Mouse (Mus musculus): ENCODE data around the gene Gm11011. TPM values are rescaled to one million over a fixed set of nuclear protein-coding genes. Genes with fewer than 3 reads are reported as not detected.
"Not testable (repeated sequence)": the region's sequence is repeated elsewhere in the genome, so short reads cannot be mapped to it uniquely, and the experiment has no call there.

The Gm11011 gene
- polyA plus RNA-seq (2011; ENCODE audit: insufficient read length, low read depth, missing spikeins) = not detected in 2 replicates

- not testable (repeated sequence) for H3K4me3 ChIP-seq (ENCODE audit: insufficient read depth, low read length); H3K4me1 ChIP-seq (ENCODE audit: control insufficient read depth, insufficient read depth, low read length); H3K27ac ChIP-seq (ENCODE audit: insufficient read depth, low read length)
These were observed at the start of gene Gm11011 for GRCm38 (mm10) chr2:169587645-169588044. Gm11011 (minus strand) TSS chr2:169587745.

GRCm38 (mm10) chr2:169636414-169636813, 48.9 kb upstream of the Gm11011 start:
- H3K27ac ChIP-seq (ENCODE audit: insufficient read depth, low read length) = no peak overlapping the region
- H3K4me3 ChIP-seq (ENCODE audit: insufficient read depth, low read length) = no peak overlapping the region
- no peaks in the 10 kb centered on the region for H3K4me1 ChIP-seq (ENCODE audit: control insufficient read depth, insufficient read depth, low read length)
- TF ChIP-seq CTCF (IDR thresholded peaks at IDR 0.05; ENCODE audit: borderline replicate concordance, insufficient read depth, low read length) (no peak), POLR2A (IDR thresholded peaks at IDR 0.05; ENCODE audit: low read depth, low read length) (no peak)

GRCm38 (mm10) chr2:169635428-169635827, 47.9 kb upstream of the Gm11011 start:
- Histone ChIP-seq H3K4me1 (ENCODE audit: control insufficient read depth, insufficient read depth, low read length) (no peaks in the 10 kb centered on the region), H3K27ac (ENCODE audit: insufficient read depth, low read length) (no peak overlapping the region), H3K4me3 (ENCODE audit: insufficient read depth, low read length) (peak overlapping the region; percentile 18)
- TF ChIP-seq POLR2A (IDR thresholded peaks at IDR 0.05; ENCODE audit: low read depth, low read length) (no peak), CTCF (IDR thresholded peaks at IDR 0.05; ENCODE audit: borderline replicate concordance, insufficient read depth, low read length) (no peak)

- Histone ChIP-seq H3K27ac (ENCODE audit: insufficient read depth, low read length) (peak overlapping the region; percentile 35), H3K4me1 (ENCODE audit: control insufficient read depth, insufficient read depth, low read length) (no peaks in the 10 kb centered on the region), H3K4me3 (ENCODE audit: insufficient read depth, low read length) (peak overlapping the region; percentile 84)
- TF ChIP-seq POLR2A (IDR thresholded peaks at IDR 0.05; ENCODE audit: low read depth, low read length) (no peak), CTCF (IDR thresholded peaks at IDR 0.05; ENCODE audit: borderline replicate concordance, insufficient read depth, low read length) (no peak)
These were observed 47.3 kb upstream of the Gm11011 start for GRCm38 (mm10) chr2:169634619-169635382.

- Histone ChIP-seq H3K4me1 (ENCODE audit: control insufficient read depth, insufficient read depth, low read length) (no peaks in the 10 kb centered on the region), H3K27ac (ENCODE audit: insufficient read depth, low read length) (peak overlapping the region; percentile 22; the same call in 1 of the 2 replicates), H3K4me3 (ENCODE audit: insufficient read depth, low read length) (peak overlapping the region; percentile 84)
- no peak for TF ChIP-seq POLR2A (IDR thresholded peaks at IDR 0.05; ENCODE audit: low read depth, low read length)
- no peak for TF ChIP-seq CTCF (IDR thresholded peaks at IDR 0.05; ENCODE audit: borderline replicate concordance, insufficient read depth, low read length)
These were observed 46.1 kb upstream of the Gm11011 start for GRCm38 (mm10) chr2:169633491-169634289.

GRCm38 (mm10) chr2:169632338-169633151, 45.0 kb upstream of the Gm11011 start, which contains the start of gene Tshz2:
Tshz2 (plus strand) TSS chr2:169633013.
- peak within 1 kb of the TSS; percentile 84 for H3K4me3 ChIP-seq (ENCODE audit: insufficient read depth, low read length)
- TF ChIP-seq POLR2A (IDR thresholded peaks at IDR 0.05; ENCODE audit: low read depth, low read length) (peak; percentile 48), CTCF (IDR thresholded peaks at IDR 0.05; ENCODE audit: borderline replicate concordance, insufficient read depth, low read length) (no peak)
- no peaks in the 10 kb centered on the region for H3K4me1 ChIP-seq (ENCODE audit: control insufficient read depth, insufficient read depth, low read length)
- H3K27ac ChIP-seq (ENCODE audit: insufficient read depth, low read length) = peak within 1 kb of the TSS; percentile 20

GRCm38 (mm10) chr2:169630070-169630469, 42.5 kb upstream of the Gm11011 start:
- TF ChIP-seq CTCF (IDR thresholded peaks at IDR 0.05; ENCODE audit: borderline replicate concordance, insufficient read depth, low read length) (no peak), POLR2A (IDR thresholded peaks at IDR 0.05; ENCODE audit: low read depth, low read length) (no peak)
- Histone ChIP-seq H3K4me3 (ENCODE audit: insufficient read depth, low read length) (no peak overlapping the region), H3K27ac (ENCODE audit: insufficient read depth, low read length) (no peak overlapping the region), H3K4me1 (ENCODE audit: control insufficient read depth, insufficient read depth, low read length) (no peaks in the 10 kb centered on the region)

- TF ChIP-seq CTCF (IDR thresholded peaks at IDR 0.05; ENCODE audit: borderline replicate concordance, insufficient read depth, low read length) (no peak), POLR2A (IDR thresholded peaks at IDR 0.05; ENCODE audit: low read depth, low read length) (no peak)
- H3K4me3 ChIP-seq (ENCODE audit: insufficient read depth, low read length) = no peak overlapping the region
- no peaks in the 10 kb centered on the region for H3K4me1 ChIP-seq (ENCODE audit: control insufficient read depth, insufficient read depth, low read length)
- no peak overlapping the region for H3K27ac ChIP-seq (ENCODE audit: insufficient read depth, low read length)
These were observed 33.7 kb upstream of the Gm11011 start for GRCm38 (mm10) chr2:169621201-169621710.

GRCm38 (mm10) chr2:169615998-169616397, 28.5 kb upstream of the Gm11011 start:
- no peak overlapping the region for H3K4me3 ChIP-seq (ENCODE audit: insufficient read depth, low read length)
- peaks cover 2% of the 10 kb centered on the region; the same call in 1 of the 2 replicates for H3K4me1 ChIP-seq (ENCODE audit: control insufficient read depth, insufficient read depth, low read length)
- H3K27ac ChIP-seq (ENCODE audit: insufficient read depth, low read length) = no peak overlapping the region
- no peak for TF ChIP-seq POLR2A (IDR thresholded peaks at IDR 0.05; ENCODE audit: low read depth, low read length)
- TF ChIP-seq CTCF (IDR thresholded peaks at IDR 0.05; ENCODE audit: borderline replicate concordance, insufficient read depth, low read length) = no peak

Data from embryonic fibroblast, embryonic 13.5 days (primary cell).